ENCODE assay signal across 8 mouse cellular contexts in the genomic region with DNA sequence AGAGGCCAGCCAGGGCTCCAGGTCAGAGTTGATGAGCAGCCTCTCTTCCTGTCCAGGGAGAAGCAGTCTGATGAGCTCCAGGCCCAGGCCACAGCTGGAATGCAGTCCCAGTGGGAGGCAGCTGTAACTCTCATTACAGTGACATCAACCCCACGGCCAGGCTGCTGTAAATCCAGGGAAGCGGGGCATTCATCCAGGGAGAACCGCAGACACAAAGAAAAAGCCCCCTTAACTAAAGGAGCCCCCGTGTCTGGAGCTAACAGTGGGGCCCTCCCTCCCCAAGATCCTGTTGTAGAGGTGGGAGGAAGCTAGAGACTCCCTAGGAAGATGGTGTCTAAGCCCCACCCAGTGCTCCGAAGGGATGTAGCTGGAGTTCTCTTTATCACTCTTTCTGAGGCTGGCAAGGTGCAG. TPM values are rescaled to one million over a fixed set of nuclear protein-coding genes. Genes with fewer than 3 reads are reported as not detected.
A peak's percentile ranks its signal among the peaks of the same experiment; 100 is the strongest.
DNase-seq lines count a peak whose midpoint lies in the region; ATAC-seq and TF ChIP-seq lines count a peak whose summit lies in the region.

No protein-coding gene starts in this region.

- peak overlapping the region; percentile 39; the same call in 1 of the 2 replicates for H3K9ac ChIP-seq in embryonic facial prominence, embryonic 12.5 days
- H3K9ac ChIP-seq in liver, adult 2 months (ENCODE audit: low read depth, low read length): no peak overlapping the region
- no peak overlapping the region for H3K9ac ChIP-seq in midbrain, embryonic 16.5 days (ENCODE audit: low read depth, low read length)

- 11% methylated on average over 5 of the region's 5 CpGs for WGBS in embryonic facial prominence, embryonic 12.5 days
- 77% methylated on average over 5 of the region's 5 CpGs for WGBS in liver, adult 2 months
- 22% methylated on average over 5 of the region's 5 CpGs for WGBS in midbrain, embryonic 16.5 days

- no peak for TF ChIP-seq CTCF in liver, adult 2 months (IDR thresholded peaks at IDR 0.05; ENCODE audit: low read depth, low read length)

- peak overlapping the region; percentile 41 for H3K4me2 ChIP-seq in embryonic facial prominence, embryonic 12.5 days (replicated peaks)
- H3K4me2 ChIP-seq in midbrain, embryonic 16.5 days (ENCODE audit: low read length): no peak overlapping the region

- peaks cover 47% of the 10 kb centered on the region for H3K4me1 ChIP-seq in embryonic facial prominence, embryonic 12.5 days
- H3K4me1 ChIP-seq in liver, adult 2 months (ENCODE audit: control insufficient read depth, insufficient read depth, low read length): peaks cover 10% of the 10 kb centered on the region
- no peaks in the 10 kb centered on the region for H3K4me1 ChIP-seq in midbrain, embryonic 16.5 days (ENCODE audit: control insufficient read depth, insufficient read depth, low read length)

- ATAC-seq in embryonic facial prominence, embryonic 12.5 days (ENCODE audit: insufficient number of reproducible peaks, insufficient read depth, low FRiP score, low TSS enrichment): peak; percentile 50
- no peak for ATAC-seq in cerebellum, adult (ENCODE audit: insufficient number of reproducible peaks, low FRiP score, low TSS enrichment)
- no peak for ATAC-seq in midbrain, embryonic 16.5 days

- DNase-seq in NIH3T3 (ENCODE audit: low read depth): peak; percentile 62
- DNase-seq in heart, postnatal 14 days: peak; percentile 66 to 78
- no peak for DNase-seq in liver, adult 2 months (ENCODE audit: extremely low read depth, low read depth, low spot score)
- no peak for DNase-seq in cerebellum, postnatal 4 days (ENCODE audit: low spot score in 2 of 2)
- DNase-seq in ovary, postnatal 36 days (ENCODE audit: low spot score): no peak

- H3K79me2 ChIP-seq in liver, adult 2 months (ENCODE audit: control insufficient read depth, insufficient read depth, low read length): no peaks in the 10 kb centered on the region

- peak overlapping the region; percentile 99 for H3K27ac ChIP-seq in embryonic facial prominence, embryonic 12.5 days
- peak overlapping the region; percentile 43 for H3K27ac ChIP-seq in liver, adult 2 months (replicated peaks; ENCODE audit: insufficient read depth, low read depth, low read length)
- no peak overlapping the region for H3K27ac ChIP-seq in midbrain, embryonic 16.5 days (ENCODE audit: low read length)

- H3K36me3 ChIP-seq in embryonic facial prominence, embryonic 12.5 days: no peaks in the 10 kb centered on the region
- H3K36me3 ChIP-seq in liver, adult 2 months (ENCODE audit: control insufficient read depth, insufficient read depth, low read length): no peaks in the 10 kb centered on the region
- H3K36me3 ChIP-seq in midbrain, embryonic 16.5 days (ENCODE audit: control insufficient read depth, insufficient read depth, low read length): no peaks in the 10 kb centered on the region

- intact Hi-C loops in heart, postnatal 14 days (cut with DNase I): no loop called here

- H3K4me3 ChIP-seq in embryonic facial prominence, embryonic 12.5 days: peak overlapping the region; percentile 1; the same call in 1 of the 2 replicates
- H3K4me3 ChIP-seq in liver, adult 2 months (ENCODE audit: insufficient read depth, low read depth, low read length): no peak overlapping the region
- no peak overlapping the region for H3K4me3 ChIP-seq in midbrain, embryonic 16.5 days (ENCODE audit: low read depth, low read length)

- no peaks in the 10 kb centered on the region for H3K9me3 ChIP-seq in embryonic facial prominence, embryonic 12.5 days
- H3K9me3 ChIP-seq in midbrain, embryonic 16.5 days (replicated peaks; ENCODE audit: control insufficient read depth, low read length, poor library complexity, severe bottlenecking): no peaks in the 10 kb centered on the region

- H3K27me3 ChIP-seq in embryonic facial prominence, embryonic 12.5 days: no peaks in the 10 kb centered on the region
- H3K27me3 ChIP-seq in liver, adult 2 months (ENCODE audit: control insufficient read depth, insufficient read depth, low read length): no peaks in the 10 kb centered on the region
- H3K27me3 ChIP-seq in midbrain, embryonic 16.5 days (ENCODE audit: control insufficient read depth, insufficient read depth, low read depth, low read length): no peaks in the 10 kb centered on the region

- TF ChIP-seq POLR2A in liver, adult 2 months (IDR thresholded peaks at IDR 0.05; ENCODE audit: extremely low read depth, insufficient read depth, low read length): no peak

RNA-seq across cellular contexts. Expression of gene Oaf, which starts 13.6 kb away (rescaled TPM):
- polyA plus RNA-seq in embryonic facial prominence, embryonic 12.5 days (2016; fragmentation: Nextera tagmentation; extraction: Ambion mirVana): 89.3 and 106 TPM in 2 replicates
- total RNA-seq in heart, postnatal 14 days (2021): 10 to 100 TPM; 13.0 to 14.9 TPM
- 237 and 289 TPM in 2 replicates for total RNA-seq in liver, adult 2 months (2014; rRNA removed)
- 243 and 326 TPM in 2 replicates for polyA plus RNA-seq in liver, adult 2 months (2012; rRNA removed)
- 3.2 and 5.8 TPM in 2 replicates for polyA plus RNA-seq in midbrain, embryonic 16.5 days (2015; fragmentation: Nextera tagmentation; extraction: Ambion mirVana)

RNA-seq across cellular contexts. Expression of gene Pou2f3, which starts 43.1 kb away (rescaled TPM):
- polyA plus RNA-seq in embryonic facial prominence, embryonic 12.5 days (2016; fragmentation: Nextera tagmentation; extraction: Ambion mirVana): 0.18 TPM in 1 of 2 replicates, not detected in the other
- not detected for total RNA-seq in heart, postnatal 14 days (2021)
- not detected in 2 replicates for total RNA-seq in liver, adult 2 months (2014; rRNA removed)
- not detected in 2 replicates for polyA plus RNA-seq in liver, adult 2 months (2012; rRNA removed)
- 0.07 TPM in 1 of 2 replicates, not detected in the other for polyA plus RNA-seq in midbrain, embryonic 16.5 days (2015; fragmentation: Nextera tagmentation; extraction: Ambion mirVana)

RNA-seq across cellular contexts. Expression of gene Trim29, which starts 57.4 kb away (rescaled TPM):
- polyA plus RNA-seq in embryonic facial prominence, embryonic 12.5 days (2016; fragmentation: Nextera tagmentation; extraction: Ambion mirVana): 12.3 and 12.9 TPM in 2 replicates
- total RNA-seq in heart, postnatal 14 days (2021): under 1 TPM; 0.17 to 0.34 TPM
- not detected in 2 replicates for total RNA-seq in liver, adult 2 months (2014; rRNA removed)
- not detected in 2 replicates for polyA plus RNA-seq in liver, adult 2 months (2012; rRNA removed)
- 0.09 TPM in 1 of 2 replicates, not detected in the other for polyA plus RNA-seq in midbrain, embryonic 16.5 days (2015; fragmentation: Nextera tagmentation; extraction: Ambion mirVana)

Comparison
In these comparisons a context has a peak if more than half of its experiments do, and no peak if none do; other contexts are left out.
1. DNase-seq: peak in NIH3T3 (single experiment) and heart, postnatal 14 days (2 of 2); none in liver, adult 2 months (single experiment), cerebellum, postnatal 4 days (0 of 2) and ovary, postnatal 36 days (single experiment).
2. RNA of gene Oaf, which starts 13.6 kb away (polyA plus RNA-seq): 243 to 326 TPM in liver, adult 2 months and 89.3 to 106 TPM in embryonic facial prominence, embryonic 12.5 days; 3.2 to 5.8 TPM in midbrain, embryonic 16.5 days; every median in the first group is over 10 times any median in the second.
3. RNA of gene Trim29, which starts 57.4 kb away (polyA plus RNA-seq): 12.3 to 12.9 TPM in embryonic facial prominence, embryonic 12.5 days; 0.09 TPM in midbrain, embryonic 16.5 days and not detected in liver, adult 2 months; every median in the first group is over 10 times any median in the second.